Mouse (Mus musculus) telencephalon, adult 2 months (tissue): ENCODE measurements around the gene Ccnd3.
"Not testable (repeated sequence)": the region's sequence is repeated elsewhere in the genome, so short reads cannot be mapped to it uniquely, and the experiment has no call there.

Experiments used
- DNase-seq: peaks from one replicate; pipeline ENCODE4 v3.0.0-alpha.2; 2011; ENCODE audit warnings: low read depth, low spot score

Gene Ccnd3

DNA sequence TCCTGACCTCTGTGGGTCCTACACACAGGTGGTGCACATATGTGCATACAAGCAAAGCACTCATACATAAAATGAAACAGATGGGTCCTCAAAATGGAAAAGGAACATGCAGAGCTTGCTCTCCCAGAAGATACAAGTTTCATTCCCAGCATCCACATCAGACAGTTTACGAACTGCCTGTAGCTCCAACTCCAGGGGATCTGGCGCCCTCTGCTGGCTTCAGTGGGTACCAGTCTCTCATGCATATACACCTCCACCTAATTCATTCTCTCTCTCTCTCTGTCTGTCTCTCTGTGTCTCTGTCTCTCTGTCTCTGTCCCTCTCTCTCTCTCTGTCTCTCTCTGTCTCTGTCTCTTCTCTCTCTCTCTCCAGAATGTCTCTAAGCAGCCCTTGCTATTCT lies 22.4 kb upstream of the Ccnd3 start:
- no peak for DNase-seq

DNA sequence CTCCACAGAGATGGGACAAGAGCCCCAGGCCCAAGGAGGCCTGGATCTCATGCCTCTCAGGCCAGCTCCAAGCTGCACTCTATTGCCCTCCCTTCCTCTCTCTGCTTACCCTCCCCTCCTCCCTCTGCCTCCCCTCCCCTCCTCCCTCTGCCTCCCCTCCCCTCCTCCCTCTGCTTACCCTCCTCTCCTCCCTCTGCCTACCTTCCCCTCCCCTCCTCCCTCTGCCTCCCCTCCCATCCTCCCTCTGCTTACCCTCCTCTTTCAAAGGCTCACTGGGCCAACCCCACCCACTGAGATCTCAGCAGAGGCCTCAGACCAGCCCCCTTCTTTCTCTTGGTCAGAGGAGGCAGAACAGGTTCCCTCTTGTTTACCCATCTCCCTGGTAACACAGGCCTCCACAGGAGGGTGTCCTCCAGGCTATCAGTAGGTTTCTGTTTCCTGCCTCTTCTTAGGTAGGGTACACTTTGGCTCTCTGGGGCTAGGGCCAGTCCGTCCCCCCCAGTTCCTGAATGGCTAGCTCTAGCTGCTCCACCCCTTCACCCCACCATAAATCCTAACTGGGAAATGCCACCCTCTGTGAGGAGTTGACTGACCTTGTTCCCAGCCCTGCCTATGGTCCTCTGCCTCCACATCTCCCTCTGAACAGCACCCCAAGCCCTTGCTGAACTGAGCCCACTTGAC lies 20.5 kb upstream of the Ccnd3 start:
- no peak for DNase-seq

DNA sequence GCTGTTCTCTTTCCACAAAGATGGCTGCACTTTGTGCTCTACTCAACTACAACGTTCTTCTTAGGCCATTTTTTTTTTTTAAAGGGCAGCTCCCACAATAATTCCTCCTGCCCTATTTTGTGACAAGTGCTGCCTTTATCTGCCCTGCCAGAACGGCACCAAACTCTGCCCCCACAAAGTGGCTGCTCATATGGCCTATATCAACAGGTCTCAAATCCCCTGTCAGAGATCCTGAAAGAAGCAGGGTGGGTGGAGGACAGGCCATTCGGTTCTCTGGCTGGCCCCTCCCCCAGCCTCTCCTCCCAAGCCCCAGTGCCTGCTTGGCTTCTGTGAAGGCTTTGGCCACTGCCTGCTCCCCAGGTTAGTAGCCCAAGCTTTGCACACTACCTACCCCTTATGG lies 19.9 kb upstream of the Ccnd3 start:
- DNase-seq: no peak

DNA sequence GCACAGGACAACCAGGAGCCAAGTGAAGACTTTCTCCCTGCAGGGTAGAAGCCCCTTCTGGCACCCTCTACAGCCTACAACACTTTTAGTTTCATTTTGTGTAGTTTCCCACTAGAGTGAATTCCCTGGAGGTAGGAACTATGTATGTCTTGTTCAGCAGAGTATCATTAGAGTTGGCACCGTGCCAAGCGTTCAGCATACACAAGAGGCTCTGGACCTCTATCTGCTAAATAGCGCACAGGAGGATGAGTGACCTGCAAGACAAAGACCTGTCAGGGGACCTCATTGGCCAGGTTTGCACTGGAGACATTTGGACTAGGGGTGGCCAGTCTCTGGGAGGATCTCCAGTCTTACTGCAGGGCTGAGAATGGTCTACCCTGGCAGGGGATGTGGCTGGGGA lies 19.1 kb upstream of the Ccnd3 start:
- no peak for DNase-seq

GRCm38 (mm10) chr17:47490791-47491190 lies 14.1 kb upstream of the Ccnd3 start:
- DNase-seq: no peak

DNA sequence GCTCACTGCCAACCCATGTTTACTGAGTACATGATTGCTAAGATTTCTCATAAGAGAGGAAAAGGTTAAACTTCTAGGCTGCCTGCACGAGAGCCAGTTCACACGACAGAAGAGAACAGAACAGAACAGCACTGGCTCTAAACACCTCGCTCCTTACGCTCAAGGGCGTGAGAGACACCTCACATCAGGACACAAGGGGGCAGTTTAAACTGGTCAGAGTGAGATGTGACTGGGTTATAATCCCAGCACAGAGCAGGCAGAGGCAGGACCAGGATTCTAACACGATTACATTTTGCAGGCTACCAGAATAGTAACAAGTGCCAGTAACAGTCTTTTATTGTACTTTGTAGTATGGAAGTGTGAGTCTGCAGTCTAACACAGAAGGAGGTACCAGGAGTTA lies 12.1 kb upstream of the Ccnd3 start:
- no peak for DNase-seq

DNA sequence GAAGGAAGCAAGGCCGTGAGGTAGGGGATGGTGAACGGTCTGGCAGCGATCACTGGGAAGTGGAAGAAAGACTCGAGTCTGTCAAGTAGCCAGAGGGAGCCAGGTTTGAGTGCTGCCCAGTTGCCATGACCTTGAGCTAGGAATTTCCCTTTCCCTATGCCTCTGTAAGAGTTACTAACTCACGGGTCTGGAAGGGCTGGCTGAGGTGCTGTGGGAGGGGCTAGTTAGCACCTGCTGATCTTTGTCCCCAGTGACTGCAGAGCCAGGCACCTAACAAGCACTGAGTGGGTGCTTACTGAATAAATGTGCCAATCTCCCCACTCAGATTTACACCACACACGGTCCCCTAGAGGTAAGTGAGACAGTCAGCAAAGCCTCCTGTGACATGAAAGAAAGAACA lies 11.2 kb upstream of the Ccnd3 start:
- DNase-seq: no peak

DNA sequence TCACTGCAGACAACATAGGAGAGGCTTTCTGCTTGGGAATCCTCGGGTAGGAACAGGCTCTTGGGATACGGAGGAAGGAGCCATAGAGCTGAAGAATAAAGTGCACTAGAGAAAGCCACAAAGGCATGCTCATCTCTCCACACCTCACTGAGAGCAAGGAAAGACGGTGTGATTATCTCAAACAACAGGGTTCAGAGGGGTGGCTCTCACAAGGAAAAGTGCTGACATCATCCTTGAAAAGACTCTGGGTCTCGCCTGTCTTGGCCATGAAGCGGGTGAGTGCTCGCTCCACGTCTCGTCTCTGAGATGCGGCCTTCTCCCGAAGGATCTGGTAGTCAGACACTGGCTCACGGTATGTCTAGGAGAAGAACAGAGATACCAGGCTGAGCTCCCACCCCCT lies 10.7 kb upstream of the Ccnd3 start:
- no peak for DNase-seq

GRCm38 (mm10) chr17:47501531-47501930 lies 3.3 kb upstream of the Ccnd3 start:
- no peak for DNase-seq

DNA sequence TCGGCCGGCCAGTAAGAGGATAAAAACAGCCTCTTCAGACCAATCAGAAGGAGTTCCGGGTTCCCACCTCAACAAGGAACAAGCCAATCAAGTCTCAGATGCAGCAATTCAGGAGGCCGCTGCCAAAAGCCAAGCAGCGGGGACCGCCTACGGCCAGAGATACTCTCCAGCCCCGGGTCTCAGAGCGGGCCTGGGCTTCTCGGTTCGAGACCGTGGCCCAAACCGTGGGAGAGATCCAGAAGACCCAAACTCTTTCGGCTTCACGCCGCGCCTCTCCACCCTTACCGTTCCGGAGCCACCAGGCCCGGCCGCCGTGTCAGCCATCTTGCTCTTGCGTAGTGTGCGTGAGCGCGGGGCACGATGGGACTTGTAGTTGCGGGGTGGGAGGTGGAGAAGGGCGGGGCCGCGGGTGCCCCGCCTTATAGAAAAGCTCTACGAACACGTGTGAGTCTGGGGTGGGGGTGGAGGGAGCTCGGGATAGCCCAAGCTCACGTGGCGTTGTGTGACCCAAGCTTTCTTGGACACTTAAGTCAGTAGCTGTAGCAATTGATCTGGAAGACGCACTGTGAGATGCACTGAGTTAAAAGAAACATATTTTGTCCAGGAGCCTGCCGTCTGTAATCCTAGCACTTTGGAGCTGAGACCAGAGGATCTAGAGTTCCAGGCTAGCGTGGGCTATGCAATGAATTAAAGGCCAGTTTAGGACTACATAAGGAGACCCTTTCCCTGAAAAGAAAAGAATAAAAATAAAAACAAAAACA lies 2.7 kb upstream of the Ccnd3 start, which contains the start of gene Taf8:
TSS of gene Taf8 (minus strand) at position 347 of the 761 bp plus-strand sequence.
- peak; percentile 94 for DNase-seq

GRCm38 (mm10) chr17:47502707-47503045 lies 2.2 kb upstream of the Ccnd3 start:
- DNase-seq: not testable (repeated sequence)

- DNase-seq: no peak
These were observed 1.2 kb upstream of the Ccnd3 start for GRCm38 (mm10) chr17:47503689-47504088.

DNA sequence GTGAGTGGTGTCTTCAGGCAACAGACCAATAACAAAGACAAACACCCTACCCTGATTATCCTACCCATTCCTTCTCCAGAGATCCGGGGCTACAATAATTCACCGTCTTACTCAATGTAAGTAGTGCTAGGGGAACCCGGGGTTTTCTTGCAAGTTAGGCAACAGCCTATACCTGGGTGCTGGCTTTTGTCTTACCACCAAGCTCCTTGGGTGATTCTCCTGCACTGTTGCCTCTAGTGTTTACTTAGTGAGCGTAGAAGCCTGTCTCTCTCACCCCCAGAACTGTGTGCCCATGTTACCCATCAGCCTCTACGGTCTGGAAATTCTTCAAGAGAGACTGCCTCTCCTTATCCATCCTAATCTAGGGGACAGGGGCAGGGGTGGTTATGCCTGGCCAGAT lies 623 bp upstream of the Ccnd3 start:
- no peak for DNase-seq

DNA sequence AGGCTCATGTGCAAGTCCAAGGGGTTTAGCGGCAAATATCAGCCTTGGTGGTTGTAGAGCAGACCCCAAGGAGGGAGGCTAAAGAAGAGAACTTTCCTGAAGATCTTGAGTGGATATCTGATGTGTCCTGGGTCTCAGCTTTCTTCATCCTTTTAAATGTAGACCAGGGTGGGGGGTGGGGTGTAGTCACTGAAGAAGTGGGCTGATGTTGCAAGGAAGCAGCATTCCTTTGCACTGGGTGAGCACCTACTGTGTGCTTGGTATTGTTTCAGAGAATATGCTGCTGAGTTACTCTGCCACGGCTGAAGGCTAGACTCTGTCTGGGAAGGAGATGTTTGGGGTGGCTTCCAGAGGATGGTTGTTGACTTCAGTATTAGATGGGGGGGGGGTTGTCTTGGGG lies 715 bp downstream of the Ccnd3 start:
- DNase-seq: no peak

- no peak for DNase-seq
These were observed 1.2 kb downstream of the Ccnd3 start for GRCm38 (mm10) chr17:47506042-47506441.

DNA sequence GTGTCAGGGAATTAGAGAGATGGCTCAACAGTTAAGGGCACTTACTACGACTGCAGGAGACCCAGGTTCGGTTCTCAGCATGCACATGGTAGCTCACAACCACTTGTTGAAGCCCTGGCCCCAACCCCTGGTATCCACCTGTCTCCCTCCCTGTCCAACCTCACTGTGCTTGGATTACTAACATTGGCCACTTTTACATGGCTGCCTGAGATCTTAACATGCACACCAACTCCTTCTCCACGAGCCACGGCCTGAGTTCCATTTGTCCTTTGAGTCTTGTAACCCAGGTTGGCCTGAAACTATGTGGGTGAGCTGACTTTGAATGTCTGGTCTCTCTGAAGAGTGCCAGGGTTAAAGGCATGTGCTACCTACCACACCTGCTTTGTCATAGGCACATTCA lies 1.8 kb downstream of the Ccnd3 start:
- no peak for DNase-seq

GRCm38 (mm10) chr17:47507523-47507922 lies 2.7 kb downstream of the Ccnd3 start:
- DNase-seq: no peak

DNA sequence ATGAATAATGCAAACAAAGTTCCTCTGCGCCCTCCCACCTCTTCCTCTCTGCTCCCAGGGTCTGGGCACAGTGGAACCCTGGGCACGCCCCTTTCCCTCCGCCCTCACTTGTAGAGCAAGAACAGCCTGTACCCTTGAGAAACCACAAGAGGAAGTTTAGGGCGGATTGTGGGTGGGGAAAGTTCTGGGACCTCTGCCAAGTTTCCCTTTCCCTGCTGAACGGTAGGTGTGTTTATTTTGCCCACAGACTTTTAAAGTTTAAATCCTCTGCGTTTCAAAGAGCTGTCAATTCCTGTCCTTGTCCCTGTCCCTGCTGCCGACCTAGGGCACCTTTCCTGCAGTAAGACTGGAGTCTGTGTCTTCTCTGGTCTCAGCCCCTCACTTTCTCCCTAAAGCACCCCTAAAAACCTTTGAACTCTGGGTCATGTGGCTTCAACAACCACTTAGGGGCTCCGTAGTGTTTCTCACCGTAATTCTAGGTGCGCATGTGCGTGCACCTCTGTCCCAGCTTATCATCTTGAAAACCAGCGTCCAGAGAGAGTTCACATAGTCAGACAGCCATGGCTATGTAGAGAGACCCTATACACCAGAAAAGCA lies 3.3 kb downstream of the Ccnd3 start:
- DNase-seq: peak; percentile 88

GRCm38 (mm10) chr17:47509031-47509705 lies 4.3 kb downstream of the Ccnd3 start:
- DNase-seq: no peak

DNA sequence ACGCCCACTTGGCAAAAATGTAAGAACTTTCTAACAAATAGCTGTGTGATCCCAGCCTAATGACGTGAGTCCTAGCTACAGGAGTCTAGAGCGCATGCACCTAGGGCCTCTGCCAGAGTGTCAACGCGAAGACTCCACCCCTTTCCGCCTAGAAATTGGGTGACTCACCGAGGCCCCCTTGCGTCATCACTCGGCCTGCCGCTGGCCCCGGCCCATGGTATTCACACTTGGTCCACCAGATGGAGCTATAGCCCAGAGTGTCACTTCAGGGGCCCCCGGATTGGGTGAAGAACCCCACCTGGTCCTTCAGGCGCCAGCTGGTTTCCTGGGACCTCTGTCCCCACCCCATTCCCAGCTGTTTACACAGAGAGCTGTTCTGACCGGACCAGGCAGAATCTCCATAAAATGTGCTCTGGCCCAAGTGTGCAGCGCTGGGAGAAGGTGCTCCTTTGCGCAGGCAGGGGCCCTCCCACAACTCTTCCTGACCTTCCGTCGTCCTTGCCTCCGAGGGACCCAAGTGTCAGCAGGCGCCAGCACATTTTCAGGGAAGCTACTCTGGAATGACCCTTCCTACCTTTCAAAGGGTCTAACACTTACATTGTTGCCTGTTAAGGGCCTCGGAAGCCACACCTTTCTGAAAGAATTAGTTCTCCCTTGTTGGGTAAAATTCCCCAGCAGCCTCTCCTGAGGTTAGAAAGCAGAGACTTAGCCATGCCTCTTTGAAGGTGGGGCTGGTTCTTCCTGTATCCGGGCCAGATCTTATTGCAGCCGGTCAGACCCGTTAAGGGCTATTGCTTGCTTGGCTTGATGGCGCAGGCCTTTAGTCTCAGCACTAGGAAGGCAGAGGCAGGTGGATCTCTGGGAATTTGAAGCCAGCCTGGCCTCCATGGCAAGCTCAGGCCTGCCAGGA lies 6.5 kb downstream of the Ccnd3 start:
- peak; percentile 89 for DNase-seq
